Mouse (Mus musculus) limb, embryonic 11.5 days (tissue): ENCODE data around the gene Gm10553. TPM values are rescaled to one million over a fixed set of nuclear protein-coding genes. Genes with fewer than 3 reads are reported as not detected.
"Not testable (repeated sequence)": the region's sequence is repeated elsewhere in the genome, so short reads cannot be mapped to it uniquely, and the experiment has no call there.

Source experiments
- ATAC-seq: fragments of 200-750 bp; cut with Nextera tagmentation; 2 replicates; pipeline ENCODE4 v1.8.0; 2017; ENCODE audit warnings: low read depth; ENCODE audit not compliant: insufficient number of reproducible peaks, low FRiP score, low TSS enrichment
- DNase-seq: peaks from one replicate; pipeline ENCODE4 v3.0.0-alpha.2; 2015; ENCODE audit warnings: low spot score
- H3K27ac ChIP-seq: fragments of 300-500 bp; sonication (generic); replicated peaks from 2 replicates; pipeline ENCODE4 v1.5.1; 2014; ENCODE audit warnings: low read depth, mild to moderate bottlenecking, low read length
- H3K27me3 ChIP-seq: fragments of 300-500 bp; sonication (generic); 2 replicates; pipeline ENCODE4 v1.6.1; 2014; ENCODE audit warnings: mild to moderate bottlenecking, low read length, mixed read lengths; ENCODE audit not compliant: control insufficient read depth, insufficient read depth
- H3K36me3 ChIP-seq: fragments of 300-500 bp; sonication (generic); 2 replicates; pipeline ENCODE4 v1.6.1; 2014; ENCODE audit warnings: mild to moderate bottlenecking, low read length, moderate library complexity, mixed read lengths; ENCODE audit not compliant: control insufficient read depth, insufficient read depth
- H3K4me1 ChIP-seq: fragments of 300-500 bp; sonication (generic); 2 replicates; pipeline ENCODE4 v1.6.1; 2014; ENCODE audit warnings: low read length, mixed read lengths; ENCODE audit not compliant: control insufficient read depth, insufficient read depth
- H3K4me2 ChIP-seq: fragments of 300-500 bp; sonication (generic); 2 replicates; pipeline ENCODE4 v1.6.1; 2014; ENCODE audit warnings: low read depth, mild to moderate bottlenecking, moderate library complexity; ENCODE audit not compliant: severe bottlenecking
- H3K4me3 ChIP-seq: fragments of 300-500 bp; sonication (generic); 2 replicates; pipeline ENCODE4 v1.5.1; 2014; ENCODE audit warnings: low read depth, low read length
- H3K9ac ChIP-seq: fragments of 300-500 bp; sonication (generic); 2 replicates; pipeline ENCODE4 v1.6.1; 2014; ENCODE audit warnings: mild to moderate bottlenecking, low read length
- H3K9me3 ChIP-seq: fragments of 300-500 bp; sonication (generic); 2 replicates; pipeline ENCODE4 v1.6.1; 2016; ENCODE audit warnings: low read length; ENCODE audit not compliant: control insufficient read depth
- WGBS: fragments of 180-500 bp; shearing (Covaris S2); extraction: QIAGEN DNeasy Blood & Tissue Kit; methylation state at CpG from one replicate; pipeline ENCODE4 v1.1.7; 2014; 5-methylcytosine and 5-hydroxymethylcytosine counted together
- polyA plus RNA-seq: library from polyadenylated mRNA; unstranded; fragments of >200 nt; fragmentation: Nextera tagmentation; extraction: Ambion mirVana; gene quantifications from 2 replicates; pipeline ENCODE4 v1.2.1, GENCODE M21; 2014

The Gm10553 gene
- polyA plus RNA-seq, 1 experiment from 2014 or later, result not detected

DNA sequence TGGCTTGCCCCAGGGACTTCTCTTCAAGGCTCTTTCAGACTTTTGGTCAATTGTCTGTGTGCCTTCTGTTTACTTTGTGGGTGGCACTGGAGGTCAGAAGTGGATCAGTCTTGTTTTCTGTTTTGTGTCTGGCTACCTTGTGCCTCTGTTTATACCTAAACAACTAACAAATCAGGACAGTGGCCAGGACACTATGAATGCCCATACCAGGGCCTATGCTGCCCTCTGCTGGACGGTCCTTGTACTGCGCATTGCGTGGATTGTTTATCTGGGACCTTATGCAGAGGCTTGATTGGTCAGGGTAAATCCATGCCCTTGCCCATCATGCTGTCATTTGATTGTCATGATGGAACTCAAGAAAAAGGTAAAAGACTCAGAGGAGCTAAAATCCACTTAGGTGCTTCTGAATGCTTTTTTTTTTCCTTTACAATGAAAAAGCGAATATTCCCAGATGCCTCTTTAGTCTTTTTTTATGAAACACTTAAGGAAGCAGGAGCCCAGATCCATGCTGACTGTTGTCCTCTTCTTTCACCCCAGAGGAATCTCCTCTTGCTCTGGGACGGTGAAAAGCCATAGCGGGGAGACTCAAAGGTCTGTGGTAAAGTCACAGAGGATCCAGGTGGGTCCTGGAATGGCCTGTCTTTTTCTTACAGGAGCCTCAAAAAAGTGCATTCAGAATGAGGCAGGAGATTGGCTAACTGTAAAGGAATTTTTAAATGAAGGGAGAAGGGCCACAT lies 14.9 kb downstream of the Gm10553 start:
- H3K4me1 ChIP-seq, H3K27ac ChIP-seq, DNase-seq, H3K9me3 ChIP-seq, H3K27me3 ChIP-seq, H3K9ac ChIP-seq, H3K4me3 ChIP-seq, H3K4me2 ChIP-seq, ATAC-seq, H3K36me3 ChIP-seq: not testable (repeated sequence)
- 54% methylated on average over 6 of the region's 6 CpGs for WGBS

- H3K9me3 ChIP-seq, H3K9ac ChIP-seq, H3K4me1 ChIP-seq, ATAC-seq, DNase-seq, H3K36me3 ChIP-seq, H3K27me3 ChIP-seq, H3K27ac ChIP-seq, H3K4me3 ChIP-seq, H3K4me2 ChIP-seq: not testable (repeated sequence)
- 67% methylated on average over 4 of the region's 6 CpGs for WGBS
These were observed 17.6 kb downstream of the Gm10553 start for GRCm38 (mm10) chr1:85117537-85117936.

DNA sequence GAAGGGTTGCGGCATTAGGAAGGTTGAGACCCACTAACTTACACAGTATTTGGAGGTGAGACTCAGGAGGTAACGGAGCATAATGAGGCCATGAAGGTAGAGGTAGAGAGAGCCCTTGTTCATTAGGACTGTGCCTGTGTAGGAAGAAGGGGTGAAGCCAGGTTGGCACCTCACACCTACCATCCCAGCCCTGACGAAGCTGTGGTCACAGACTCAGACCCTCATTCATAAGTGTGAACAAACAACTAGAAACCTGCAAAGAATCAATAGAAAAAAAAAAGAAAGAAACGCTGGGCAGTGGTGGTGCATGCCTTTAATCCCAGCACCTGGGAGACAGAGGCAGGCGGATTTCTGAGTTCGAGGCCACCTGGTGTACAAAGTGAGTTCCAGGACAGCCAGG lies 18.4 kb downstream of the Gm10553 start:
- DNase-seq, H3K4me1 ChIP-seq, H3K9ac ChIP-seq, H3K36me3 ChIP-seq, H3K4me3 ChIP-seq, H3K4me2 ChIP-seq, H3K27ac ChIP-seq, H3K9me3 ChIP-seq, ATAC-seq, H3K27me3 ChIP-seq: not testable (repeated sequence)
- WGBS, result 83% methylated on average over 5 of the region's 6 CpGs

- WGBS, result 85% methylated on average over 4 of the region's 4 CpGs
- H3K4me3 ChIP-seq, ATAC-seq, DNase-seq, H3K27ac ChIP-seq, H3K4me2 ChIP-seq, H3K4me1 ChIP-seq, H3K9me3 ChIP-seq, H3K27me3 ChIP-seq, H3K9ac ChIP-seq, H3K36me3 ChIP-seq: not testable (repeated sequence)
These were observed 21.9 kb downstream of the Gm10553 start for GRCm38 (mm10) chr1:85121841-85122240.

DNA sequence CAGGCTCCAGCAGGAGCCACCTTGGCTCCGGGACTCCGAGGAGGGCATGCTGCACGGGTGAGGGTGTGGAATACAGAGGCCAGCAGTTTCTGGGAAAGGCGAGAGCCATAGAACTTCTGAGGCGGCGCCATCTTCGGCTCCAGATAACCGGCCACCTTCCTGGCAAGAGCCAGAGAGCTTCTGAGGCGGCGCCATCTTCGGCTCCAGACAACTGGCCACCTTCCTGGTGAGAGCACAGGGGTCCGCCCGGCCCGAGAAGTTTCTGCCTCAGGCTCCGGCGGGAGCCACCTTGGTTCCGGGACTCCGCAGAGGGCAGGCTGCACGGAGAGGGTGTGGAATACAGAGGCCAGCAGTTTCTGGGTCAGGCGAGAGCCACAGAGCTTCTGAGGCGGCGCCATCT lies 33.7 kb downstream of the Gm10553 start:
- not testable (repeated sequence) for H3K27ac ChIP-seq, H3K36me3 ChIP-seq, DNase-seq, H3K9ac ChIP-seq, H3K4me2 ChIP-seq, H3K4me3 ChIP-seq, H3K27me3 ChIP-seq, ATAC-seq, H3K4me1 ChIP-seq, H3K9me3 ChIP-seq
- WGBS, result 97% methylated on average over 16 of the region's 22 CpGs

Other genes starting within 250 kb of the Gm10553 start
- 0.05 and 0.07 TPM in 2 replicates for gene Slc16a14, start 165.0 kb upstream of the Gm10553 start, polyA plus RNA-seq
- gene A530032D15Rik, start 9.7 kb downstream of the Gm10553 start, polyA plus RNA-seq, result not detected in 2 replicates
- gene C130026I21Rik, start 170.4 kb downstream of the Gm10553 start, polyA plus RNA-seq, result not detected in 2 replicates